Mouse (Mus musculus) effector memory CD4-positive, alpha-beta T cell, adult 7 months (primary cell): Measurements from ENCODE around the gene Cyp2u1. TPM values are rescaled to one million over a fixed set of nuclear protein-coding genes. Genes with fewer than 3 reads are reported as not detected.

Source experiments
- polyA plus RNA-seq: library from polyadenylated mRNA; unstranded; fragments of 100-300 nt; shearing (Covaris generic); gene quantifications from one replicate; pipeline ENCODE4 v1.2.1, GENCODE M21; 2017

Cyp2u1 gene
- polyA plus RNA-seq: 1.0 TPM

GRCm38 (mm10) chr3:131302452-131303319 is at the start of gene Cyp2u1:
Gene Cyp2u1 (minus strand): TSS chr3:131303227.

GRCm38 (mm10) chr3:131271559-131272373 is 31.3 kb downstream of the Cyp2u1 start, which contains the start of gene Hadh:
Gene Hadh (minus strand): TSS chr3:131272101.

Other genes with a start within 250 kb of the Cyp2u1 start
- gene Lef1, start 192.8 kb downstream of the Cyp2u1 start, polyA plus RNA-seq: 250 TPM
- 39.8 TPM for gene Hadh, start 31.1 kb downstream of the Cyp2u1 start, polyA plus RNA-seq
- gene Sgms2, start 188.2 kb upstream of the Cyp2u1 start, polyA plus RNA-seq: not detected